Mouse (Mus musculus): ENCODE results near the gene Gp2. TPM values are rescaled to one million over a fixed set of nuclear protein-coding genes. Genes with fewer than 3 reads are reported as not detected.

Gene Gp2
- total RNA-seq (2021), result not detected
- long read RNA-seq, experiment 1, result 0 reads
- long read RNA-seq, experiment 2, result 0 reads

- no peak for DNase-seq
Observed at GRCm38 (mm10) chr7:119459185-119459584, at the start of gene Gp2. Gene Gp2 (minus strand): TSS chr7:119459285.

GRCm38 (mm10) chr7:119490041-119490780 is 31.1 kb upstream of the Gp2 start:
- no peak for DNase-seq
- no peak for TF ChIP-seq CTCF (IDR thresholded peaks at IDR 0.05)
- intact Hi-C loops (cut with DNase I), result no loop called here
- H3K27ac ChIP-seq, result no peak overlapping the region
- H3K4me3 ChIP-seq, result no peak overlapping the region

More at GRCm38 (mm10) chr7:119459185-119459584, at the start of gene Gp2:
- no peak within 1 kb of the TSS for H3K27ac ChIP-seq
- TF ChIP-seq CTCF (IDR thresholded peaks at IDR 0.05), result no peak
- intact Hi-C loops (cut with DNase I), result no loop called here
- H3K4me3 ChIP-seq, result no peak within 1 kb of the TSS

GRCm38 (mm10) chr7:119486683-119487082 is 27.6 kb upstream of the Gp2 start:
- TF ChIP-seq CTCF (IDR thresholded peaks at IDR 0.05), result no peak
- Histone ChIP-seq H3K27ac (no peak overlapping the region), H3K4me3 (no peak overlapping the region)
- DNase-seq, result no peak
- intact Hi-C loops (cut with DNase I), result no loop called here

- intact Hi-C loops (cut with DNase I), result no loop called here
- Histone ChIP-seq H3K4me3 (no peak overlapping the region), H3K27ac (no peak overlapping the region)
- TF ChIP-seq CTCF (IDR thresholded peaks at IDR 0.05), result no peak
- DNase-seq, result no peak
Observed at GRCm38 (mm10) chr7:119484154-119484553, 25.1 kb upstream of the Gp2 start.

GRCm38 (mm10) chr7:119479256-119479655 is 20.2 kb upstream of the Gp2 start, which contains the start of gene Umod:
Gene Umod (minus strand): TSS chr7:119479282.
- no peak within 1 kb of the TSS for H3K4me3 ChIP-seq
- intact Hi-C loops (cut with DNase I), result no loop called here
- DNase-seq, result no peak
- H3K27ac ChIP-seq, result no peak within 1 kb of the TSS
- TF ChIP-seq CTCF (IDR thresholded peaks at IDR 0.05), result no peak

- no peak overlapping the region for H3K4me3 ChIP-seq
Observed at GRCm38 (mm10) chr7:119476500-119477389, 17.7 kb upstream of the Gp2 start.

GRCm38 (mm10) chr7:119454192-119454591 is 4.9 kb downstream of the Gp2 start:
- TF ChIP-seq CTCF (IDR thresholded peaks at IDR 0.05), result no peak
- intact Hi-C loops (cut with DNase I), result no loop called here
- Histone ChIP-seq H3K4me3 (no peak overlapping the region), H3K27ac (no peak overlapping the region)
- DNase-seq, result no peak

More at GRCm38 (mm10) chr7:119476500-119477389, 17.7 kb upstream of the Gp2 start:
- no peak overlapping the region for H3K27ac ChIP-seq
- intact Hi-C loops (cut with DNase I), result no loop called here
- no peak for DNase-seq
- TF ChIP-seq CTCF (IDR thresholded peaks at IDR 0.05), result no peak

- Histone ChIP-seq H3K27ac (no peak overlapping the region), H3K4me3 (no peak overlapping the region)
- intact Hi-C loops (cut with DNase I), result no loop called here
- TF ChIP-seq CTCF (IDR thresholded peaks at IDR 0.05), result no peak
- DNase-seq, result no peak
Observed at GRCm38 (mm10) chr7:119443849-119444248, 15.2 kb downstream of the Gp2 start.

GRCm38 (mm10) chr7:119441938-119442337 is 17.1 kb downstream of the Gp2 start:
- TF ChIP-seq CTCF (IDR thresholded peaks at IDR 0.05), result no peak
- no peak for DNase-seq
- H3K4me3 ChIP-seq, result no peak overlapping the region
- no peak overlapping the region for H3K27ac ChIP-seq
- intact Hi-C loops (cut with DNase I), result no loop called here

- peak; percentile 33 for TF ChIP-seq CTCF (IDR thresholded peaks at IDR 0.05)
- intact Hi-C loops (cut with DNase I), result no loop called here
- H3K4me3 ChIP-seq, result no peak overlapping the region
- DNase-seq, result no peak
- H3K27ac ChIP-seq, result no peak overlapping the region
Observed at GRCm38 (mm10) chr7:119427180-119427616, 31.9 kb downstream of the Gp2 start.

GRCm38 (mm10) chr7:119420730-119421129 is 38.4 kb downstream of the Gp2 start:
- intact Hi-C loops (cut with DNase I), result no loop called here
- DNase-seq, result no peak
- Histone ChIP-seq H3K4me3 (no peak overlapping the region), H3K27ac (no peak overlapping the region)
- TF ChIP-seq CTCF (IDR thresholded peaks at IDR 0.05), result no peak

- H3K27ac ChIP-seq, result no peak overlapping the region
- intact Hi-C loops (cut with DNase I), result no loop called here
- TF ChIP-seq CTCF (IDR thresholded peaks at IDR 0.05), result no peak
- DNase-seq, result no peak
- no peak overlapping the region for H3K4me3 ChIP-seq
Observed at GRCm38 (mm10) chr7:119418523-119418922, 40.6 kb downstream of the Gp2 start.
